ENCODE assay signal across 9 mouse cellular contexts in the genomic region with DNA sequence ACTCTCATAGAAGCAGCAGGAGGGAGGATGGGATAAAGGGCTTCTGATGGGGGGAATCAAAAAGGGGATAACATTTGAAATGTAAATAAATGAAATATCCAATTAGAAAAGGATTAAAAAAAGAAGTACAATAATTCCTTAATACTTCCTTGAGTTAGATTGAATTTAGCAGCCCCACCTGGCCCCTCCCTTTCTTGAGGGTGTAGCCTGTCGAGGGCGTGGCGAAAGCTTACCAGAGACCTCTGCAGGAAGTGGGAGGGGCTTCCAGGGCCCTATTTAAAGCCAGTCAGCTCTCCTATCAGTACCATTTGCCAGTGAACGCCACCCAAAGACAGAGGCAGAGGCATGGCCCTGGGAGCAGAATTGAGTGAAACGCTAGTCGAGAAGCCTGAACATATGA. TPM values are rescaled to one million over a fixed set of nuclear protein-coding genes. Genes with fewer than 3 reads are reported as not detected.
"Had no signal": no experiment of that assay in that cellular context is flagged by ENCODE, and none has a peak within 500 bp of the region (broad histone marks: within the 10 kb centered on the region; RNA-seq: fewer than 3 reads in every experiment).

A gene (plus strand): TSS at position 304 of the 400 bp plus-strand sequence.

RNA-seq across cellular contexts. Expression of the gene that starts here (rescaled TPM):
- total RNA-seq: left cerebral cortex, adult 8-10 months; left cerebral cortex, postnatal 10 days; left cerebral cortex, postnatal 14 days; left cerebral cortex, postnatal 25 days; left cerebral cortex, postnatal 36 days; left cerebral cortex, postnatal 4 days; liver, adult 2 months; midbrain, postnatal 0 days; monocyte, adult 5-6 weeks had no signal
